Comparison of ENCODE assay signal across 9 mouse cellular contexts in the genomic region with DNA sequence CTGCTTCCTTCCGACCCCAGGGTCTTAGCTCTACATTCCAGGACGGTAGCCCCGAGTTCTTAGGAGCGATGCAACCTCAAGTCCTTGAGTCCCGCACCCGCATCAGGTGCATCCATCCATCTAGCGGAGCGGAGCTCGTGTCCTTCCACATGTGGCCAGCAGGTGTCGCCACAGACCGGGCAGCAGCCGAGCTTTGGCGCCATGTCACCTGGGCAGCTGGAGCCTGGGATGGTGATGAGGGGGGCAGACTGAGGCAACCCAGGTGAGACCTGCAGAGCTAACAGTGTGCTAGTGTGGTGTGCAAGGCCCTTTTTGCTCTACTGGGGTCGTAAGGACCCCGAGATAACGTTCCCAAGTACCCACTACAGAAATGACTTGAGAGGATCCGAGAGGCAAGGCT.
DNase-seq lines count a peak whose midpoint lies in the region; ATAC-seq and TF ChIP-seq lines count a peak whose summit lies in the region.
"Had no signal": no experiment of that assay in that cellular context is flagged by ENCODE, and none has a peak within 500 bp of the region (broad histone marks: within the 10 kb centered on the region; RNA-seq: fewer than 3 reads in every experiment).

No protein-coding gene starts in this region.

- peaks cover 4% of the 10 kb centered on the region; the same call in 1 of the 2 replicates for H3K4me1 ChIP-seq in midbrain, embryonic 10.5 days
- H3K4me1 ChIP-seq in midbrain, embryonic 16.5 days (ENCODE audit: control insufficient read depth, insufficient read depth, low read length), result 0 out of 2 replicates have a peak, but pooled peaks cover 2% of the 10 kb centered on the region
- H3K4me1 ChIP-seq in intestine, embryonic 16.5 days (ENCODE audit: control insufficient read depth, insufficient read depth, low read length), result no peaks in the 10 kb centered on the region
- no peaks in the 10 kb centered on the region for H3K4me1 ChIP-seq in liver, embryonic 14.5 days (replicated peaks; ENCODE audit: control insufficient read depth in 2 of 2, insufficient read depth in 2 of 2, low read length in 1 of 2)
- peaks cover 7% of the 10 kb centered on the region for H3K4me1 ChIP-seq in olfactory bulb, adult 2 months (ENCODE audit: control insufficient read depth, insufficient read depth, low read length)
- H3K4me1 ChIP-seq: embryonic facial prominence, embryonic 12.5 days had no signal

- no peaks in the 10 kb centered on the region for H3K9me3 ChIP-seq in midbrain, embryonic 10.5 days (replicated peaks)
- H3K9me3 ChIP-seq in midbrain, embryonic 16.5 days (replicated peaks; ENCODE audit: control insufficient read depth, low read length, poor library complexity, severe bottlenecking), result no peaks in the 10 kb centered on the region
- peaks cover 7% of the 10 kb centered on the region; the same call in 1 of the 2 replicates for H3K9me3 ChIP-seq in intestine, embryonic 16.5 days (ENCODE audit: control insufficient read depth, low read length)
- H3K9me3 ChIP-seq in liver, embryonic 14.5 days (ENCODE audit: control insufficient read depth, low read length), result no peaks in the 10 kb centered on the region
- H3K9me3 ChIP-seq: embryonic facial prominence, embryonic 12.5 days had no signal

- peak; percentile 67 for DNase-seq in midbrain, embryonic 10.5 days (ENCODE audit: low spot score)
- DNase-seq in cerebellum, adult 9-11 months, result peak; percentile 51
- peak; percentile 88 for DNase-seq in gastrocnemius, adult 2 months
- DNase-seq in liver, embryonic 14.5 days (ENCODE audit: low read depth in 3 of 3, low spot score in 3 of 3), result peak in 2 of 3 experiments; percentile 9 to 12
- DNase-seq in thymus, postnatal 36 days, result peak; percentile 57 to 67

- H3K4me3 ChIP-seq in midbrain, embryonic 10.5 days, result no peak overlapping the region
- no peak overlapping the region for H3K4me3 ChIP-seq in midbrain, embryonic 16.5 days (ENCODE audit: low read depth, low read length)
- H3K4me3 ChIP-seq in gastrocnemius, adult 2 months, result no peak overlapping the region
- H3K4me3 ChIP-seq in intestine, embryonic 16.5 days (ENCODE audit: low read length), result no peak overlapping the region
- H3K4me3 ChIP-seq in liver, embryonic 14.5 days (ENCODE audit: insufficient read depth in 1 of 2, low read depth in 2 of 2, low read length in 2 of 2), result no peak overlapping the region
- H3K4me3 ChIP-seq in olfactory bulb, adult 2 months (ENCODE audit: insufficient read depth, low read depth, low read length), result no peak overlapping the region
- H3K4me3 ChIP-seq: embryonic facial prominence, embryonic 12.5 days had no signal

- no peak overlapping the region for H3K4me2 ChIP-seq in midbrain, embryonic 16.5 days (ENCODE audit: low read length)
- no peak overlapping the region for H3K4me2 ChIP-seq in intestine, embryonic 16.5 days (ENCODE audit: low read depth, low read length)
- no peak overlapping the region for H3K4me2 ChIP-seq in liver, embryonic 14.5 days (ENCODE audit: low read depth)
- H3K4me2 ChIP-seq: embryonic facial prominence, embryonic 12.5 days had no signal

- ATAC-seq in midbrain, embryonic 16.5 days, result no peak
- ATAC-seq in intestine, embryonic 16.5 days, result peak; percentile 56; the same call in 1 of the 2 replicates
- no peak for ATAC-seq in liver, embryonic 14.5 days (ENCODE audit: insufficient read depth)

- 12% methylated on average over 17 of the region's 17 CpGs for WGBS in midbrain, embryonic 10.5 days
- WGBS in midbrain, embryonic 16.5 days, result 11% methylated on average over 17 of the region's 17 CpGs
- WGBS in intestine, embryonic 16.5 days, result 11% methylated on average over 17 of the region's 17 CpGs
- WGBS in liver, embryonic 14.5 days (ENCODE audit: insufficient replicate concordance), result 10% methylated on average over 17 of the region's 17 CpGs
- WGBS in olfactory bulb, adult 2 months, result 10% methylated on average over 17 of the region's 17 CpGs

- no peak overlapping the region for H3K27ac ChIP-seq in midbrain, embryonic 10.5 days (replicated peaks)
- no peak overlapping the region for H3K27ac ChIP-seq in midbrain, embryonic 16.5 days (ENCODE audit: low read length)
- peak overlapping the region; percentile 80 for H3K27ac ChIP-seq in gastrocnemius, adult 2 months
- H3K27ac ChIP-seq in intestine, embryonic 16.5 days (ENCODE audit: low read length), result no peak overlapping the region
- no peak overlapping the region for H3K27ac ChIP-seq in liver, embryonic 14.5 days
- no peak overlapping the region for H3K27ac ChIP-seq in olfactory bulb, adult 2 months (ENCODE audit: insufficient read depth, low read depth, low read length)
- H3K27ac ChIP-seq: embryonic facial prominence, embryonic 12.5 days had no signal

- peaks cover 42% of the 10 kb centered on the region for H3K27me3 ChIP-seq in midbrain, embryonic 10.5 days (ENCODE audit: low read depth, poor library complexity, severe bottlenecking)
- peaks cover 8% of the 10 kb centered on the region for H3K27me3 ChIP-seq in midbrain, embryonic 16.5 days (ENCODE audit: control insufficient read depth, insufficient read depth, low read depth, low read length)
- 0 out of 2 replicates have a peak, but pooled peaks cover 5% of the 10 kb centered on the region for H3K27me3 ChIP-seq in intestine, embryonic 16.5 days (replicated peaks; ENCODE audit: control insufficient read depth, insufficient read depth, low read length)
- no peaks in the 10 kb centered on the region for H3K27me3 ChIP-seq in liver, embryonic 14.5 days (ENCODE audit: control insufficient read depth, insufficient read depth, low read length)

- no peak for TF ChIP-seq EP300 in liver, embryonic 14.5 days (IDR thresholded peaks at IDR 0.05; ENCODE audit: low read depth)

- TF ChIP-seq CTCF in gastrocnemius, adult 2 months (IDR thresholded peaks at IDR 0.05), result peak; percentile 100; the same call in 1 of the 2 replicates
- peak; percentile 98 for TF ChIP-seq CTCF in liver, embryonic 14.5 days (IDR thresholded peaks at IDR 0.05; ENCODE audit: low read depth)
- TF ChIP-seq CTCF in olfactory bulb, adult 2 months (IDR thresholded peaks at IDR 0.05; ENCODE audit: insufficient read depth, low read depth, low read length), result peak; percentile 98

- TF ChIP-seq POLR2A in olfactory bulb, adult 2 months (IDR thresholded peaks at IDR 0.05; ENCODE audit: insufficient read depth, low read depth, low read length), result no peak

- no peak overlapping the region; the same call in 1 of the 2 replicates for H3K9ac ChIP-seq in midbrain, embryonic 16.5 days (ENCODE audit: low read depth, low read length)
- H3K9ac ChIP-seq in intestine, embryonic 16.5 days (ENCODE audit: low read depth, low read length), result no peak overlapping the region
- H3K9ac ChIP-seq in liver, embryonic 14.5 days (replicated peaks), result no peak overlapping the region
- H3K9ac ChIP-seq: embryonic facial prominence, embryonic 12.5 days had no signal

- intact Hi-C loops in gastrocnemius, adult 2 months (cut with DNase I), result loop anchor here (1.0 to 2.0 kb wide), 3 partner anchors 33 to 909 kb away; no protein-coding TSS in a partner anchor

- no peaks in the 10 kb centered on the region for H3K36me3 ChIP-seq in midbrain, embryonic 10.5 days
- no peaks in the 10 kb centered on the region for H3K36me3 ChIP-seq in midbrain, embryonic 16.5 days (ENCODE audit: control insufficient read depth, insufficient read depth, low read length)
- no peaks in the 10 kb centered on the region for H3K36me3 ChIP-seq in intestine, embryonic 16.5 days (ENCODE audit: control insufficient read depth, insufficient read depth, low read length)
- no peaks in the 10 kb centered on the region for H3K36me3 ChIP-seq in liver, embryonic 14.5 days (replicated peaks; ENCODE audit: control insufficient read depth, insufficient read depth, low read depth)
- H3K36me3 ChIP-seq: embryonic facial prominence, embryonic 12.5 days had no signal

Comparison
In these comparisons a context has a peak if more than half of its experiments do, and no peak if none do; other contexts are left out.
1. DNase-seq: peak in every context shown above with its lines; median percentile 88 in gastrocnemius, adult 2 months; 67 in midbrain, embryonic 10.5 days; 62 in thymus, postnatal 36 days; 51 in cerebellum, adult 9-11 months; 10 in liver, embryonic 14.5 days.